Mouse (Mus musculus): Measurements from ENCODE around the gene Gm4952. TPM values are rescaled to one million over a fixed set of nuclear protein-coding genes. Genes with fewer than 3 reads are reported as not detected.
A peak's percentile ranks its signal among the peaks of the same experiment; 100 is the strongest.

Gene Gm4952
- polyA plus RNA-seq, 1 experiment, result not detected

DNA sequence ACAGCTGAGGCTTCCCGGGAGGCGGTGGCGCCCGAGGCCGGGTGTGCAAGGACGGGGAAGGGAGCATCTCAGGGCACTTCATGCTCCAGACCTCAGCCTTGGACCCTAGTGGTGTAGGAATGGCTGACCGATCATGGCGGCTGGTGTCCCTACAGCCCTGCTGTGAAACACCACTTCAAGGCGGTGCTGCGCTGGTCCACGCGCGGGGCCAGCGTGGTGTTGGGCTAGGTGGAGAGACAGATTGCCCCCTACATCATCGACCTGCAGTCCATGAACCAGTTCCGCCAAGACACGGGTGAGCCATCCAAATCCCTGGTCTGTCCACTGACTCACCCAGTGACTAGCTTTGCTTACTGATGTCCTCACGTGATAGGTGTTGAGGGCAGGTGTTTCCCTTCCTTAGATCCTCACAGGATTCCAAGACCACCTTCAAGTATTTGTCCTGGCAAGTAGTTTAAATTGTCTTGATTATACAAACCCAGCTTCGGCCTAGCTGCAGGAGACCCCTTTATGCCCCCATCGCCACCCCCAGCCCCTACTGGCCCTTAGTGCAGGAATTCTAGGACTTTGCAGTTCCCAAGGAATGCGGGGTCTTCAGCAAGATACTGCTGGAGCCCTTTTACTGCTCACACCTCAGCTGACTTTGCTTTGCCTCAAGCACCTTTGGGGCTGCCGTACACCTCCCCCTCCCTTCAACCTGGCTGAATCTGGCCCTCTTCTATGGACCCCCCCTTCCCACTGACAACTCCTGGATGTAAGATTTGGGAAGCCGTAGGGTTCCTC is 3.3 kb upstream of the Gm4952 start:
- Histone ChIP-seq H3K4me1 (peaks cover 29% of the 10 kb centered on the region), H3K4me3 (replicated peaks) (peak overlapping the region; percentile 94), H3K9me3 (no peaks in the 10 kb centered on the region), H3K36me3 (replicated peaks; ENCODE audit: low read length) (peaks cover 4% of the 10 kb centered on the region), H3K27me3 (replicated peaks) (peaks cover 18% of the 10 kb centered on the region)
- TF ChIP-seq GATA1 (IDR thresholded peaks at IDR 0.05; ENCODE audit: borderline replicate concordance, low read length) (no peak), FLI1 (IDR thresholded peaks at IDR 0.05; ENCODE audit: low read length) (no peak)

DNA sequence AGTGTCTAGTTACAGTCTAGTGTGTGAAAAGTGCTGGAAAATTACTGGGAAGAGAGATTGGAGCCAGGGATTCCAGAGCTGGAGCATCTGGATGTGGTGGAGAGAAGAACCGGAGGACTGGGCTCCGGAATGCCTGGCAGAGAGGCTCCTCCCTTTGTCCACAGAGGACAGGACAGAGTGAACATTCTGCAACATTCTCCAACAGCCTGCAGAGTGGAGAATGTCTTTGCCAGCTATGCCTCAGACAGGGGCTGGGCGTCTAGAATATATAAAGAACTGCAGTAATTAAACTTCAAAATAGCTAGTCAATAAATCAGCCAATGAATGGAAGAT is 2.7 kb upstream of the Gm4952 start:
- Histone ChIP-seq H3K4me3 (replicated peaks) (no peak overlapping the region), H3K9me3 (no peaks in the 10 kb centered on the region), H3K27me3 (replicated peaks) (peaks cover 18% of the 10 kb centered on the region), H3K4me1 (peaks cover 30% of the 10 kb centered on the region), H3K36me3 (replicated peaks; ENCODE audit: low read length) (no peaks in the 10 kb centered on the region)
- no peak for TF ChIP-seq GATA1 (IDR thresholded peaks at IDR 0.05; ENCODE audit: borderline replicate concordance, low read length)
- TF ChIP-seq FLI1 (IDR thresholded peaks at IDR 0.05; ENCODE audit: low read length), result no peak

DNA sequence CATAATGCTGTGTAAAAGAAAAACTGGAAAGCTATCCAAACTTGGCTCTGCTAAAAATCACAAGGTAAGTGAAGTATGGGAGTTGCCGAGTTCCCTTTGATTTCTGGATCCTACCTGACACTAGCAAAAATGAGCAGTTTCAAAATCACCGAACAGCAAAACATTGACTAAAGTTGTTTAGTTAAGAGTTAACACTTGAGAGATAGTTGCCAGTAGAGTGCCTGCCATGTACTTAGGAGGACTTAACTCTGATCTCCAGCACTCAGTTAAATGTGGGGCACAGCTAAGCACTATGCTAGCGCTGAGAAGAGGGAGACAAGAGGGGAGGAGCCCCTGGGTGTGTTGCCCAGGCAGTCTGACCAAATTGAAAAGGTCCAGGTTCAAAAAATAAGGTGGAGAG is 1.1 kb upstream of the Gm4952 start:
- no peak for TF ChIP-seq GATA1 (IDR thresholded peaks at IDR 0.05; ENCODE audit: borderline replicate concordance, low read length)
- TF ChIP-seq FLI1 (IDR thresholded peaks at IDR 0.05; ENCODE audit: low read length), result no peak
- Histone ChIP-seq H3K36me3 (replicated peaks; ENCODE audit: low read length) (no peaks in the 10 kb centered on the region), H3K27me3 (replicated peaks) (peaks cover 18% of the 10 kb centered on the region), H3K4me3 (replicated peaks) (no peak overlapping the region), H3K4me1 (peaks cover 30% of the 10 kb centered on the region), H3K9me3 (no peaks in the 10 kb centered on the region)

DNA sequence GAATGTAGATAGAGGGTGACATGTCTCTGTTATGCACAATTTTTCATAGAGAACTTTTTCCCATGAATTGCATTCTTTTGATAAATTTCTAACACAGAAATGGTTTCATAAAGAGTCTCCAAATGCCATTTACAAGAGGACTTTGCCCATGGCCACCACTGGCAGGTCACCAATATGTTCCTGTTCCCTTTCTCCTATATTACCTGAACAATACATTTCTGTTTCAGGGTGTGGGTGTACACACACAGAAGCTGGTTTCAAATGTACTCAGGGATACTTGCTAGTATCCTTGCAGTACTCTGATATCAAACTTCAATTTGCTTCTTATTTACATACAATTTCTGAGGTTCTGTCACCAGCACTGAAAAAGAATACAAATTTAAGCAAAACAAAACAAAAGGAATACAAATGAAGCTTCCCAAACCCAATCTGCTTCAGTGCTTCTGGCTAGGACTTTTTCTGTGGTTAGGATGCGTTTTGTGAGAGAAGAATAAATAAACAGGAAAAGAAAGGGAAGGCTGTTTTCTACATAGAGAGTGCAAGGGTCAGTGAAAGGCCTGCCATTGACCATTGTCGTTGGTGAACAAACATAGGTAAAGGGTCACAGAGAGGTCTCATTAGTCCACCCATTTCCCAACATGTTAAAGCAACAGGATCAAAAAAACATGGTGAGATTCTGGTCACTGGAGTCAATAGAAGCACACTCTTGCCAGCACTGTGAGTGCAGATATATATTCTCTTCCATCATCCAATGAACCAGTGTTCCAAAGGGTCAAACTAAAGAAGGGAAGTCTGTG is 1.1 kb downstream of the Gm4952 start:
- TF ChIP-seq GATA1 (IDR thresholded peaks at IDR 0.05; ENCODE audit: borderline replicate concordance, low read length), result no peak
- TF ChIP-seq FLI1 (IDR thresholded peaks at IDR 0.05; ENCODE audit: low read length), result no peak
- Histone ChIP-seq H3K27me3 (replicated peaks) (peaks cover 17% of the 10 kb centered on the region), H3K9me3 (no peaks in the 10 kb centered on the region), H3K36me3 (replicated peaks; ENCODE audit: low read length) (no peaks in the 10 kb centered on the region), H3K4me1 (peaks cover 24% of the 10 kb centered on the region), H3K4me3 (replicated peaks) (no peak overlapping the region)

DNA sequence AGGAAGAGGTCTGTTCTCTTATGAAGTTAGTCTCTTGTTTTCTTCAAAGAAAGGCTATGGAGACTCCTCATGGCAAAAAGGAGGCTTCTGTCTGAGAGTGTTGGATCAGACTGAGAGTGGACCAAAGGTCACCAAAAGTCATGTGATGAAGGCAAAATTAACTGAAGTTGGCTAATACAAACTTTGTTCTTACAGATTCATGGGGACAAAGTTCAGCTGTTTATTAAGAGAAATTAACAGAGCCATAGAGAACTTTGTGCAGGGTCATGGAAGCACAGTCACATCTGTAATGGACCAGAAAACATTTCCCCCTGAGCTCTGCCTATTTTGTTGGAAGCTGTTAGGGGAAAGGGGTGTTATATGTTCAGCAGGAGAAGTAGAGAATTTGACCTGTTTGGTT is 8.6 kb downstream of the Gm4952 start:
- Histone ChIP-seq H3K27me3 (replicated peaks) (no peaks in the 10 kb centered on the region), H3K36me3 (replicated peaks; ENCODE audit: low read length) (no peaks in the 10 kb centered on the region), H3K4me3 (replicated peaks) (no peak overlapping the region), H3K9me3 (no peaks in the 10 kb centered on the region), H3K4me1 (no peaks in the 10 kb centered on the region)
- no peak for TF ChIP-seq GATA1 (IDR thresholded peaks at IDR 0.05; ENCODE audit: borderline replicate concordance, low read length)
- no peak for TF ChIP-seq FLI1 (IDR thresholded peaks at IDR 0.05; ENCODE audit: low read length)

DNA sequence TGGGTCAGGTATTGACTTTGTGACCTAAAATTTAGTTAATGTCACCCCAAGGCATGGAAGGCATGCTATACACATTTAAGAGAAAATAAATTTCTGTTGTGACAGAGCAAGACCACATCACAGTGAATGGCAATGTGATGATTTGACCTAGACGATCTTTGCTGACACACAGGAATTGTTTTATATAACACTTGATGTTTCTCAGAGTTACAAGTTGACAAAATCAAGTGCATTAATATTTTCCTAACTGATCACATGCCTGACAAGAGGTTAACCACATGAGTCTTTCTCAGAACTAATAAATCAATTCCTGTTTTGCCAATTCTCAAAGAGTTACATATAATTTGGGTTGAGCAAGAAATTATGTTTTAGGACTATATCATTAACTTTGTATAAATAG is 13.9 kb downstream of the Gm4952 start:
- no peaks in the 10 kb centered on the region for H3K27me3 ChIP-seq (replicated peaks)
- TF ChIP-seq FLI1 (IDR thresholded peaks at IDR 0.05; ENCODE audit: low read length) (no peak), GATA1 (IDR thresholded peaks at IDR 0.05; ENCODE audit: borderline replicate concordance, low read length) (no peak)
- no peaks in the 10 kb centered on the region for H3K9me3 ChIP-seq

DNA sequence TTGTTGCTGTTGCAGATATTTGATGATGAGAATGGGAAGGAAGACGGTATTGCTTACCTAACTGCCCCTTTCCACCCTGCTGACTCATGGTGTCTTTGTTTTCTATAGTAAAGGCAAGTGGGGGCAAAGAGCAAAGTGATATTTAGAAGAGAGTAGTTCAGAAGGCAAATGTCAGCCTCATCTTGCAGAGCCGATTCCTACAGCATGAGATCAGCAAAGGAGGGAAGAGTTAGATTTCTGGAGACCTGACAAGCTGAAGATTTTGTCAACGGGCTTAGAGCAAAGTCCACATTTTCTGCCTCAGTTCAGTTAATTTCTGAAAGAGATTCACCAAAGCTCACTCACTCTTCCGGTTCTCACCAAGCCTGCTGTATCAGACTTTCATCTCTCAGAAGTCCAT is 33.4 kb downstream of the Gm4952 start, which contains the start of gene Glyat:
TSS of gene Glyat (plus strand) at position 133 of the 400 bp plus-strand sequence.
- no peaks in the 10 kb centered on the region for H3K4me1 ChIP-seq
- no peak for TF ChIP-seq GATA1 (IDR thresholded peaks at IDR 0.05; ENCODE audit: borderline replicate concordance, low read length)
- TF ChIP-seq FLI1 (IDR thresholded peaks at IDR 0.05; ENCODE audit: low read length), result no peak
- no peak within 1 kb of the TSS for H3K4me3 ChIP-seq (replicated peaks)

More for the DNA sequence above, 13.9 kb downstream of the Gm4952 start:
- Histone ChIP-seq H3K4me1 (no peaks in the 10 kb centered on the region), H3K36me3 (replicated peaks; ENCODE audit: low read length) (no peaks in the 10 kb centered on the region), H3K4me3 (replicated peaks) (no peak overlapping the region)

DNA sequence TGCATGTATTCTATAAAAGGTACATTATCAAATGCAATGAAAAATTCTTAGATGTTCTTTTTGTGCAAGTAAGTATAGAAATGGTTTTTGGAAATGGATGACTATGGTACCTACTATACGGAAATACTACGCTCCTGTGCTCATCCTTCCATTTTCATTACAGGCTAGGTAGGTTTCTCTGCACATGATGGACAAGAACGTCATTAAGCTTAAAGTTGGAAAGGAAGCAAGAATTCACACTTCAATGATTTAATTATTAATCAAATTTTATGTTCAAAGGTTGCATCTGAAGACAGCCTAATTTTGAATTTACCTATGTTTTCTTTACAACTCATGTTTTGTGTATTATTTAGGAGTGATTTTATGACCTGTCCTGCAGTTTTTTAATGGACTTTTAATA is 34.5 kb downstream of the Gm4952 start:
- H3K9me3 ChIP-seq, result no peaks in the 10 kb centered on the region
- TF ChIP-seq GATA1 (IDR thresholded peaks at IDR 0.05; ENCODE audit: borderline replicate concordance, low read length) (no peak), FLI1 (IDR thresholded peaks at IDR 0.05; ENCODE audit: low read length) (no peak)
- H3K27me3 ChIP-seq (replicated peaks), result no peaks in the 10 kb centered on the region
- H3K4me3 ChIP-seq (replicated peaks), result no peak overlapping the region
- no peaks in the 10 kb centered on the region for H3K36me3 ChIP-seq (replicated peaks; ENCODE audit: low read length)
- H3K4me1 ChIP-seq, result no peaks in the 10 kb centered on the region

More for the DNA sequence above, 33.4 kb downstream of the Gm4952 start, which contains the start of gene Glyat:
- H3K36me3 ChIP-seq (replicated peaks; ENCODE audit: low read length), result no peaks in the 10 kb centered on the region
- H3K9me3 ChIP-seq, result no peaks in the 10 kb centered on the region
- H3K27me3 ChIP-seq (replicated peaks), result no peaks in the 10 kb centered on the region

DNA sequence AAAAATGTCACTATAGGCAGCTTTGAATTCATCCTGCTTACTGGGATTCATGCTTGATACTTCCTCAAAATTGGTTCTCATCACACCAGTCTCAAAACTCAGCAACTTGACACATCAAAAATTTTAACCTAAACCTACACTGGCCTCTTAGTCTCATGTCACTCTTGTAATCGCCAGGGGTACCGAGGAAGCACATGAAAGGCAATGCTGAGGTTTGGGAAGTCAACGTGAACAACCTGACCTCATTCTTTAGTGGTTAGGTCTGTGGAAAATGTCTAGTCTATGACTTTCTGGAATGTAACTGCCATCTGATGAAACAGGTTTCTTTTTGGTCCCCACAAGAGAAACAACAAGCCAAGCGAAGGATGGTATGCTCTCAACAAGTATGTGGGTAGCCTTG is 35.2 kb downstream of the Gm4952 start:
- Histone ChIP-seq H3K36me3 (replicated peaks; ENCODE audit: low read length) (no peaks in the 10 kb centered on the region), H3K4me3 (replicated peaks) (no peak overlapping the region), H3K27me3 (replicated peaks) (no peaks in the 10 kb centered on the region), H3K4me1 (peaks cover 2% of the 10 kb centered on the region; the same call in 1 of the 2 replicates), H3K9me3 (no peaks in the 10 kb centered on the region)
- no peak for TF ChIP-seq GATA1 (IDR thresholded peaks at IDR 0.05; ENCODE audit: borderline replicate concordance, low read length)
- TF ChIP-seq FLI1 (IDR thresholded peaks at IDR 0.05; ENCODE audit: low read length), result no peak

DNA sequence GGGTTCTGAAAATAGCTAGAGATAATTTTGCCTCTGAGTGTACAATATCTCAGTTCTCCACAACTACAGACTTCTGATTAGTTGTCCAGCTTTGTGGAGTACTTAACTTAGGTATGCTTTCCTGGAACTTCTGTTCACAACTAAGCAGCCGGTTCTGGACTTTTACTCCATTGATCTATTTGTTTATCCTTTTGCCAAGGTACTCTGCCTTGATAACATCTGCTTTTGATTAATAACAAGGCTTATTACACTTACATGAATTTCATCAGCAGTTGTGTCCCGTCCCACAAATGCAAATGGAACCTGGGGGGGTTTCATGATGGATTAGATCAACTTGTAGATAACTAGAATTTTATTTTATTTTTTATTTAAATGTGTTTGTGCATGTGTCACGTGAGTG is 37.1 kb downstream of the Gm4952 start:
- no peaks in the 10 kb centered on the region for H3K9me3 ChIP-seq
- H3K4me1 ChIP-seq, result peaks cover 3% of the 10 kb centered on the region; the same call in 1 of the 2 replicates
- no peak overlapping the region for H3K4me3 ChIP-seq (replicated peaks)
- no peaks in the 10 kb centered on the region for H3K27me3 ChIP-seq (replicated peaks)
- no peaks in the 10 kb centered on the region for H3K36me3 ChIP-seq (replicated peaks; ENCODE audit: low read length)
- TF ChIP-seq FLI1 (IDR thresholded peaks at IDR 0.05; ENCODE audit: low read length), result no peak
- no peak for TF ChIP-seq GATA1 (IDR thresholded peaks at IDR 0.05; ENCODE audit: borderline replicate concordance, low read length)
